Mouse (Mus musculus) intestine, embryonic 16.5 days (tissue): Measurements from ENCODE around the gene Carns1. TPM values are rescaled to one million over a fixed set of nuclear protein-coding genes. Genes with fewer than 3 reads are reported as not detected.

Experiments used
- ATAC-seq: fragments of 200-750 bp; cut with Nextera tagmentation; 2 replicates; pipeline ENCODE4 v1.8.0; 2017; ENCODE audit warnings: moderate TSS enrichment, moderate library complexity
- H3K27ac ChIP-seq: fragments of 300-500 bp; sonication (generic); 2 replicates; pipeline ENCODE4 v1.5.1; 2014; ENCODE audit warnings: mild to moderate bottlenecking, low read length
- H3K27me3 ChIP-seq: fragments of 300-500 bp; sonication (generic); replicated peaks from 2 replicates; pipeline ENCODE4 v1.6.1; 2014; ENCODE audit warnings: low read length, control low read depth, mixed read lengths; ENCODE audit not compliant: control insufficient read depth, insufficient read depth
- H3K36me3 ChIP-seq: fragments of 300-500 bp; sonication (generic); 2 replicates; pipeline ENCODE4 v1.6.1; 2014; ENCODE audit warnings: low read length, control low read depth; ENCODE audit not compliant: control insufficient read depth, insufficient read depth
- H3K4me1 ChIP-seq: fragments of 300-500 bp; sonication (generic); 2 replicates; pipeline ENCODE4 v1.6.1; 2014; ENCODE audit warnings: low read length, control low read depth, mixed read lengths; ENCODE audit not compliant: control insufficient read depth, insufficient read depth
- H3K4me2 ChIP-seq: fragments of 300-500 bp; sonication (generic); 2 replicates; pipeline ENCODE4 v1.6.1; 2014; ENCODE audit warnings: low read depth, low read length, control low read depth
- H3K4me3 ChIP-seq: fragments of 300-500 bp; sonication (generic); 2 replicates; pipeline ENCODE4 v1.5.1; 2014; ENCODE audit warnings: mild to moderate bottlenecking, low read length
- H3K9ac ChIP-seq: fragments of 300-500 bp; sonication (generic); 2 replicates; pipeline ENCODE4 v1.6.1; 2014; ENCODE audit warnings: low read depth, low read length
- H3K9me3 ChIP-seq: fragments of 300-500 bp; sonication (generic); 2 replicates; pipeline ENCODE4 v1.6.1; 2016; ENCODE audit warnings: low read length, control low read depth; ENCODE audit not compliant: control insufficient read depth
- WGBS: fragments of 180-500 bp; shearing (Covaris S2); extraction: QIAGEN DNeasy Blood & Tissue Kit; methylation state at CpG from one replicate; pipeline ENCODE4 v1.1.7; 2014; 5-methylcytosine and 5-hydroxymethylcytosine counted together
- polyA plus RNA-seq: library from polyadenylated mRNA; unstranded; fragments of >200 nt; fragmentation: Nextera tagmentation; extraction: Ambion mirVana; gene quantifications from 2 replicates; pipeline ENCODE4 v1.2.1, GENCODE M21; 2015

The Carns1 gene
- polyA plus RNA-seq, 1 experiment from 2014 or later, result 1.4 TPM

GRCm38 (mm10) chr19:4148819-4149218 is 26.5 kb downstream of the Carns1 start:
- Histone ChIP-seq H3K4me2 (peak overlapping the region; percentile 84), H3K9ac (peak overlapping the region; percentile 95), H3K4me1 (peaks cover 22% of the 10 kb centered on the region), H3K4me3 (peak overlapping the region; percentile 82), H3K27ac (peak overlapping the region; percentile 74), H3K36me3 (peaks cover 18% of the 10 kb centered on the region), H3K9me3 (no peaks in the 10 kb centered on the region), H3K27me3 (no peaks in the 10 kb centered on the region)
- WGBS, result 2% methylated on average over 7 of the region's 8 CpGs
- ATAC-seq, result peak; percentile 38

DNA sequence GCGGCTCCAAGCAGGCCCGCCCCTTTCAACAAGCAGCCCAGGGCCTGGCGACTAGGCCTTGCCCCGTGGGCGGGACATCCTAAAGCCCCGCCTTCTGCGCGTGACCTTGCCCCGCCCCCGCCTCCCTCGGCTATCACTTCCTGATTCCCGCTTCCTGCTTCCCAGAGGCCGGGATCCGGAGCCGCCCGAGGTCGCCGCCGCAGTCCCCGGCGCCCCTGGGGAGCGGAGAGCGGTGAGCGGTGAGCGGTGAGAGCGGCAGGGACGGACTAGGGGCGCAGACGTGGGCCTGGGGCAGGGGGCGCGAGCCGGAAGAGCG is 26.8 kb downstream of the Carns1 start, which contains the start of gene Coro1b:
TSS of gene Coro1b (plus strand) at position 129 of the 316 bp plus-strand sequence.
- Histone ChIP-seq H3K9me3 (no peaks in the 10 kb centered on the region), H3K4me1 (peaks cover 22% of the 10 kb centered on the region), H3K9ac (peak within 1 kb of the TSS; percentile 95), H3K4me3 (peak within 1 kb of the TSS; percentile 82), H3K36me3 (peaks cover 16% of the 10 kb centered on the region), H3K27ac (peak within 1 kb of the TSS; percentile 74), H3K4me2 (peak within 1 kb of the TSS; percentile 84), H3K27me3 (no peaks in the 10 kb centered on the region)
- under 1% methylated on average over 33 of the region's 33 CpGs for WGBS
- peak; percentile 95 for ATAC-seq

DNA sequence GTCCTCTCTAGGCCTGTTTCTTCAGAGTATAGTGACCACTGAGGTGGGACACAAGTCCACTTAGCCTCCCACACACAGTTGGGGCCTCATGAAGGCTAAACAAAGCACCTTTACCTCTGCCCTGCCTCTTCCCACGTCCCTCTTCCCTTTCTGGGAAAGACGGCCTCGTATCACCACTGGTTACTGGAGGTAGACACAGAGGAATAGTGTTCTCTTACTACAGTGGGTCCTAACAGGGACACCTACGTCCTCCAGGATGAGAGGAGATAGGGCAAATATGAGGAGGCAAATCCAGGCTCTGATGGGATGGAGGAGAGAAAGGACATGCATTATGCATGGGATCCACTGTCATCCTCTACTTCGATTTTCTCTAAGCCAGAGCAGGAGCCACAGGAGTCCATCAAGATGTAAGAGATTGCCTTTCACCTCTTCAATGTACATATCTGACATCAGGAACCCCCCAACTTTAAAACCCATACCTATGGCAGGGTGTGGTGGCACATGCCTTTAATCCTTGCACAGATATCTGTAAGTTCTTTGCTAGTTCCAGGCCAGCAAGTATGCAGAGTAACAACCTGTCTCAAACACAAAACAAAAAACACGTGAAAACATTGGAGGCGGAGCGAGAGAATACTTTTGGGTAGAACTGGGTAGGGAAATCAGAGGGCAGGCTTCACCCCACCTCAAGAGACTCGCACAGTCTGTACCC is 27.3 kb downstream of the Carns1 start:
- Histone ChIP-seq H3K9me3 (no peaks in the 10 kb centered on the region), H3K27ac (no peak overlapping the region), H3K36me3 (peaks cover 14% of the 10 kb centered on the region), H3K4me2 (peak overlapping the region; percentile 32; the same call in 1 of the 2 replicates), H3K4me1 (peaks cover 22% of the 10 kb centered on the region), H3K4me3 (peak overlapping the region; percentile 82), H3K27me3 (no peaks in the 10 kb centered on the region), H3K9ac (peak overlapping the region; percentile 95; the same call in 1 of the 2 replicates)
- ATAC-seq, result no peak; the same call in 1 of the 2 replicates
- whole genome bisulfite sequencing, result 40% methylated on average over 9 of the region's 9 CpGs

- Histone ChIP-seq H3K9ac (no peak overlapping the region), H3K4me3 (no peak overlapping the region), H3K4me1 (peaks cover 22% of the 10 kb centered on the region), H3K27ac (no peak overlapping the region), H3K36me3 (peaks cover 14% of the 10 kb centered on the region), H3K4me2 (no peak overlapping the region), H3K27me3 (no peaks in the 10 kb centered on the region), H3K9me3 (no peaks in the 10 kb centered on the region)
- no peak for ATAC-seq
- 66% methylated on average over 3 of the region's 3 CpGs for WGBS
These were observed 28.3 kb downstream of the Carns1 start for GRCm38 (mm10) chr19:4147022-4147405.

DNA sequence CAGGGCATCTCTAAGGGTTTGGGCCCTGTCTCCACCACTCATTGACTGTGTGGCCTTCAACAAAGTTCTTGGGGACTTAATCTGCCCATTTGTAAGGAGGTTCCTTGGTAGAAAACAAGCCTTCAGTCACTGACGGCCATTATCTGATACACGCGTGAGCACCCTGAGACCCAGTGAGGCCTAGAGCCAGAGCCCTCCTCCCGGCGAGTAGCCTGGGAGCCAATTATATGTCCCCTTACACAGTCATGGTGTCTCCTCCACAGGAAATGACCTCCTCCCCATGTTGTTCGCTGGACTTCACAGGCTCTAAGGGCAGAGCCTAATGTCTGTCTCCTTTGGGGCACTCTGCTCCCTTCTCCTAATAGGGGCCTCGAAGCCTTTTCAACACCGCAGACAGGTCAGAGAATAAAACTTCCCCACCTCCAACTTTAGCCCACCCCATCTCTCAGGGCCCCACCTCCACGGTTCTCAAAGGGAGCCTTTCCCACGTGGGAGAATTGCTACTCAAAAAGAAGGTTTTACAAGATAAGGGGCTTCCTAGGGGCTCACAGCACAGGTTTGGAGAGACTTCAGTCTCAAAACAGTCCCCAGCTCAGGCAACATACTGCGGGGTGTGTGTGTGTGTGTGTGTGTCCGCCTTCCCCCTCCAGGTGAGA is 28.8 kb downstream of the Carns1 start:
- WGBS, result 67% methylated on average over 12 of the region's 12 CpGs
- no peak overlapping the region for H3K9ac ChIP-seq

GRCm38 (mm10) chr19:4145936-4146335 is 29.3 kb downstream of the Carns1 start:
- no peak for ATAC-seq
- WGBS, result 87% methylated on average over 5 of the region's 5 CpGs
- Histone ChIP-seq H3K4me2 (no peak overlapping the region), H3K36me3 (peaks cover 6% of the 10 kb centered on the region), H3K9ac (no peak overlapping the region), H3K27me3 (no peaks in the 10 kb centered on the region), H3K4me1 (peaks cover 19% of the 10 kb centered on the region), H3K9me3 (no peaks in the 10 kb centered on the region), H3K4me3 (no peak overlapping the region), H3K27ac (no peak overlapping the region)

More for the DNA sequence above, 28.8 kb downstream of the Carns1 start:
- Histone ChIP-seq H3K36me3 (peaks cover 11% of the 10 kb centered on the region), H3K9me3 (no peaks in the 10 kb centered on the region), H3K27me3 (no peaks in the 10 kb centered on the region), H3K27ac (no peak overlapping the region), H3K4me1 (peaks cover 22% of the 10 kb centered on the region), H3K4me3 (no peak overlapping the region), H3K4me2 (no peak overlapping the region)
- ATAC-seq, result no peak

GRCm38 (mm10) chr19:4144550-4145498 is 30.5 kb downstream of the Carns1 start:
- no peak overlapping the region for H3K4me3 ChIP-seq
- H3K4me2 ChIP-seq, result no peak overlapping the region
- no peak overlapping the region for H3K27ac ChIP-seq
- no peaks in the 10 kb centered on the region for H3K27me3 ChIP-seq
- no peaks in the 10 kb centered on the region for H3K9me3 ChIP-seq
- no peak overlapping the region; the same call in 1 of the 2 replicates for H3K9ac ChIP-seq
- ATAC-seq, result no peak
- WGBS, result 79% methylated on average over 16 of the region's 16 CpGs
- no peaks in the 10 kb centered on the region; the same call in 1 of the 2 replicates for H3K36me3 ChIP-seq
- H3K4me1 ChIP-seq, result peaks cover 9% of the 10 kb centered on the region

GRCm38 (mm10) chr19:4143759-4144268 is 31.5 kb downstream of the Carns1 start, which contains the start of gene Cabp4:
Gene Cabp4, minus strand, starts transcription at chr19:4144033.
- H3K4me1 ChIP-seq, result no peaks in the 10 kb centered on the region; the same call in 1 of the 2 replicates
- H3K4me2 ChIP-seq, result no peak within 1 kb of the TSS
- no peak within 1 kb of the TSS for H3K4me3 ChIP-seq
- WGBS, result 81% methylated on average over 7 of the region's 7 CpGs
- H3K27ac ChIP-seq, result no peak within 1 kb of the TSS
- H3K36me3 ChIP-seq, result no peaks in the 10 kb centered on the region
- peak within 1 kb of the TSS; percentile 21; the same call in 1 of the 2 replicates for H3K9ac ChIP-seq
- H3K9me3 ChIP-seq, result no peaks in the 10 kb centered on the region
- no peaks in the 10 kb centered on the region for H3K27me3 ChIP-seq
- no peak for ATAC-seq
